In the genomic region with DNA sequence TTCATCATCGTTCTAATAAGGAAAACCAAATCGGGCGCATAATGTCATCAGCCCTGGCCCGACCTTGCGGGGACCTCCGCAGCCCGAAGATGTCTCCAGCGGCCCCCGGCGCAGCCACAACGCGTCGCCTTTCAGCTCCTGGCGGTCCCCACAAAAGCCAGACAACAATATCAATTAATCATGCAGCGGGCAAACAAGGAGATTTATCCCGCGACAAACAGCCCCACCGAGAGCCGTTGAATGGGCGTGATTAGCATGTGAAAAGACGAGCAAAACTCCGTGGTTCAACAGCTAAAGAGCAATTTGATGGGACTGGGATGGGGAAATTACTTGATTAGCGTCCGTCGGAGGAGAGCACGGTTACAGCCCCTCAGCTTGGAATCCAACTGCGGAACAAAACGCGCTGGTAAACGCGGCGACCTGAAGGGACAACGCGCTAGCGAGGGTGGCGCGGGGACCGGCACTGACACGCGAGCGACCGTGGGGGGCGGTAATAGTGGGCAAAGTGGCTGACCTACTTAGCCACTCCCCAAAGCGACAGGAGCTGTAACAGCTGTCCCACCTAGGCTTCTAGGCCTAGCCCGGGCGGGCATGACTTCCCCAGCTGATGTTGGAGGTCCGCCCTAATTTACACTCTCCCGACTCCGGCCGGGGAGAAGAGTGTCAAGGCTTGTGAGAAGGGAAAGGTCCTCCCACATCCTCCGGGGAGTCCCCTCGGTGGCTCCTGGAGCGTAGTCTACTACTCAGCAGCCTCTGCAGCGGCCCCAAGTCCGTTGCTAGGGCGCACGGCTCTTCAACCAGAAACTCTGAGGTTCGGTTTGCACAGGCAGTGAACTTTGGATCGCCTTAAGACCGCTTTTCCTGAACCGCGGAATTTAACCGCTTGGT, we compare ENCODE assay signal across 8 mouse cellular contexts. TPM values are rescaled to one million over a fixed set of nuclear protein-coding genes. Genes with fewer than 3 reads are reported as not detected.
A peak's percentile ranks its signal among the peaks of the same experiment; 100 is the strongest.
DNase-seq lines count a peak whose midpoint lies in the region; ATAC-seq and TF ChIP-seq lines count a peak whose summit lies in the region.

No protein-coding gene starts in this region.

- H3K9me3 ChIP-seq in ES-E14 (ENCODE audit: control insufficient read depth, insufficient read depth, low read depth, low read length) = no peaks in the 10 kb centered on the region
- no peaks in the 10 kb centered on the region for H3K9me3 ChIP-seq in forebrain, embryonic 15.5 days
- no peaks in the 10 kb centered on the region for H3K9me3 ChIP-seq in intestine, embryonic 15.5 days
- no peaks in the 10 kb centered on the region for H3K9me3 ChIP-seq in lung, postnatal 0 days (ENCODE audit: low read length)
- no peaks in the 10 kb centered on the region for H3K9me3 ChIP-seq in stomach, embryonic 15.5 days

- no peak for TF ChIP-seq EP300 in lung, postnatal 0 days (IDR thresholded peaks at IDR 0.05)

- H3K27ac ChIP-seq in ES-E14 (ENCODE audit: insufficient read depth, low read depth, low read length, poor library complexity, severe bottlenecking) = 0 out of 2 replicates have a peak overlapping the region, but pooled peaks have one; percentile 16
- H3K27ac ChIP-seq in forebrain, embryonic 15.5 days (replicated peaks) = peak overlapping the region; percentile 73
- H3K27ac ChIP-seq in intestine, embryonic 15.5 days = no peak overlapping the region
- no peak overlapping the region for H3K27ac ChIP-seq in lung, postnatal 0 days (ENCODE audit: low read length)
- no peak overlapping the region for H3K27ac ChIP-seq in stomach, embryonic 15.5 days

- WGBS in forebrain, embryonic 15.5 days = under 1% methylated on average over 63 of the region's 63 CpGs
- WGBS in intestine, embryonic 15.5 days = under 1% methylated on average over 63 of the region's 63 CpGs
- WGBS in lung, postnatal 0 days = under 1% methylated on average over 63 of the region's 63 CpGs
- WGBS in stomach, embryonic 15.5 days = 1% methylated on average over 63 of the region's 63 CpGs

- peak; percentile 10 to 20 for DNase-seq in cerebellum, postnatal 25 days
- DNase-seq in cerebellum, adult 11-12 months = no peak
- peak; percentile 80 for DNase-seq in ES-E14 (ENCODE audit: low read depth, low spot score)
- DNase-seq in lung, postnatal 0 days (ENCODE audit: low spot score) = peak; percentile 5
- no peak for DNase-seq in thymus, adult 18-20 months

- H3K4me2 ChIP-seq in forebrain, embryonic 15.5 days (replicated peaks) = peak overlapping the region; percentile 49
- H3K4me2 ChIP-seq in intestine, embryonic 15.5 days (replicated peaks) = peak overlapping the region; percentile 39
- peak overlapping the region; percentile 41 for H3K4me2 ChIP-seq in lung, postnatal 0 days (replicated peaks; ENCODE audit: low read depth, low read length)
- H3K4me2 ChIP-seq in stomach, embryonic 15.5 days = peak overlapping the region; percentile 45

- 0 out of 2 replicates have a peak overlapping the region, but pooled peaks have one; percentile 39 for H3K9ac ChIP-seq in ES-E14 (ENCODE audit: insufficient read depth, low read depth, low read length, poor library complexity, severe bottlenecking)
- H3K9ac ChIP-seq in forebrain, embryonic 15.5 days (replicated peaks) = peak overlapping the region; percentile 8; the same call in 1 of the 2 replicates
- no peak overlapping the region for H3K9ac ChIP-seq in intestine, embryonic 15.5 days
- no peak overlapping the region for H3K9ac ChIP-seq in lung, postnatal 0 days (replicated peaks; ENCODE audit: low read depth)
- H3K9ac ChIP-seq in stomach, embryonic 15.5 days = no peak overlapping the region

- H3K27me3 ChIP-seq in forebrain, embryonic 15.5 days = peaks cover 76% of the 10 kb centered on the region
- H3K27me3 ChIP-seq in intestine, embryonic 15.5 days (replicated peaks) = peaks cover 77% of the 10 kb centered on the region
- H3K27me3 ChIP-seq in lung, postnatal 0 days (replicated peaks; ENCODE audit: insufficient read depth, low read length) = peaks cover 87% of the 10 kb centered on the region
- peaks cover 83% of the 10 kb centered on the region for H3K27me3 ChIP-seq in stomach, embryonic 15.5 days (replicated peaks)

- in situ Hi-C loops in ES-E14 (cut with MboI; ENCODE audit: low sequenced_read_pairs in 2 of 2, unreplicated experiment in 2 of 2) = loop anchor here (5.0 to 25.0 kb wide), 5 partner anchors 348 to 1210 kb away; a partner anchor contains a TSS

- peak; percentile 61 for ATAC-seq in forebrain, embryonic 15.5 days (replicated peaks)
- ATAC-seq in intestine, embryonic 15.5 days = peak; percentile 59
- ATAC-seq in lung, postnatal 0 days = peak; percentile 21; the same call in 1 of the 2 replicates
- no peak; the same call in 1 of the 2 replicates for ATAC-seq in stomach, embryonic 15.5 days (ENCODE audit: insufficient read depth, low FRiP score, low read depth)

- peaks cover 17 to 22% of the 10 kb centered on the region in 2 experiments for H3K4me1 ChIP-seq in ES-E14 (ENCODE audit: control insufficient read depth in 2 of 2, insufficient read depth in 2 of 2, low read length in 2 of 2, poor library complexity in 1 of 2)
- peaks cover 48% of the 10 kb centered on the region for H3K4me1 ChIP-seq in forebrain, embryonic 15.5 days
- H3K4me1 ChIP-seq in intestine, embryonic 15.5 days (replicated peaks) = peaks cover 10% of the 10 kb centered on the region
- peaks cover 6% of the 10 kb centered on the region for H3K4me1 ChIP-seq in lung, postnatal 0 days (ENCODE audit: insufficient read depth, low read depth, low read length)
- peaks cover 23% of the 10 kb centered on the region for H3K4me1 ChIP-seq in stomach, embryonic 15.5 days

- no peak for TF ChIP-seq CTCF in lung, postnatal 0 days (IDR thresholded peaks at IDR 0.05)

- peak overlapping the region; percentile 50 to 60 for H3K4me3 ChIP-seq in ES-E14 (ENCODE audit: insufficient read depth in 1 of 2, low read depth in 1 of 2, low read length in 2 of 2, poor library complexity in 1 of 2, severe bottlenecking in 1 of 2)
- H3K4me3 ChIP-seq in forebrain, embryonic 15.5 days = peak overlapping the region; percentile 31
- H3K4me3 ChIP-seq in intestine, embryonic 15.5 days (replicated peaks) = peak overlapping the region; percentile 11; the same call in 1 of the 2 replicates
- H3K4me3 ChIP-seq in lung, postnatal 0 days (ENCODE audit: low read depth, low read length) = peak overlapping the region; percentile 25
- H3K4me3 ChIP-seq in stomach, embryonic 15.5 days (replicated peaks) = peak overlapping the region; percentile 19

- no peaks in the 10 kb centered on the region for H3K36me3 ChIP-seq in ES-E14 (ENCODE audit: control insufficient read depth, insufficient read depth, low read length, poor library complexity, severe bottlenecking)
- no peaks in the 10 kb centered on the region for H3K36me3 ChIP-seq in forebrain, embryonic 15.5 days
- no peaks in the 10 kb centered on the region for H3K36me3 ChIP-seq in intestine, embryonic 15.5 days
- H3K36me3 ChIP-seq in lung, postnatal 0 days (ENCODE audit: insufficient read depth, low read length) = no peaks in the 10 kb centered on the region
- no peaks in the 10 kb centered on the region for H3K36me3 ChIP-seq in stomach, embryonic 15.5 days

TF ChIP-seq in ES-E14, 5 proteins besides CTCF, POLR2A, EP300 and RAD21:
- TF ChIP-seq ZC3H11A (IDR thresholded peaks at IDR 0.05; ENCODE audit: borderline replicate concordance, low read depth, low read length) (no peak), HCFC1 (IDR thresholded peaks at IDR 0.05; ENCODE audit: borderline replicate concordance, insufficient read depth, low read length) (peak; percentile 52; the same call in 1 of the 2 replicates)

RNA-seq across cellular contexts. Expression of a gene that starts 21.1 kb away (rescaled TPM):
- total RNA-seq in ES-E14 (2012; rRNA removed) = 6.3 and 8.5 TPM in 2 replicates
- polyA plus RNA-seq in forebrain, embryonic 15.5 days (2015; fragmentation: Nextera tagmentation; extraction: Ambion mirVana) = 23.4 and 26.4 TPM in 2 replicates
- 22.2 and 24.2 TPM in 2 replicates for polyA plus RNA-seq in intestine, embryonic 15.5 days (2015; fragmentation: Nextera tagmentation; extraction: Ambion mirVana)
- 26.6 and 30.7 TPM in 2 replicates for polyA plus RNA-seq in lung, postnatal 0 days (2015; fragmentation: Nextera tagmentation; extraction: Ambion mirVana)
- polyA plus RNA-seq in stomach, embryonic 15.5 days (2015; fragmentation: Nextera tagmentation; extraction: Ambion mirVana) = 22.9 and 23.7 TPM in 2 replicates

Comparison
In these comparisons a context has a peak if more than half of its experiments do, and no peak if none do; other contexts are left out.
1. DNase-seq: peak in cerebellum, postnatal 25 days (2 of 2), ES-E14 (single experiment) and lung, postnatal 0 days (single experiment); none in cerebellum, adult 11-12 months (single experiment) and thymus, adult 18-20 months (0 of 2).
2. H3K27ac ChIP-seq: peak in ES-E14 (single experiment) and forebrain, embryonic 15.5 days (single experiment); none in intestine, embryonic 15.5 days (single experiment), lung, postnatal 0 days (single experiment) and stomach, embryonic 15.5 days (single experiment).
3. H3K9ac ChIP-seq: peak in ES-E14 (single experiment) and forebrain, embryonic 15.5 days (single experiment); none in intestine, embryonic 15.5 days (single experiment), lung, postnatal 0 days (single experiment) and stomach, embryonic 15.5 days (single experiment).
4. Peak in every context shown above with its lines, with median percentiles within 50 percentile points of each other: H3K4me3 ChIP-seq and H3K4me2 ChIP-seq.